Mouse (Mus musculus) heart, adult 2 months (tissue): Measurements from ENCODE around the gene Cwc25.

Source experiments
- CTCF ChIP-seq: fragments of 200-600 bp; IDR thresholded peaks from 2 replicates; pipeline ENCODE4 v1.8.1; 2022; ENCODE audit warnings: antibody characterized with exemption, mild to moderate bottlenecking, moderate library complexity
- EP300 ChIP-seq: fragments of 200-500 bp; IDR thresholded peaks from 2 replicates; pipeline ENCODE4 v1.6.1; 2011; ENCODE audit warnings: low read depth, low read length, control low read depth; ENCODE audit not compliant: insufficient read depth

DNA sequence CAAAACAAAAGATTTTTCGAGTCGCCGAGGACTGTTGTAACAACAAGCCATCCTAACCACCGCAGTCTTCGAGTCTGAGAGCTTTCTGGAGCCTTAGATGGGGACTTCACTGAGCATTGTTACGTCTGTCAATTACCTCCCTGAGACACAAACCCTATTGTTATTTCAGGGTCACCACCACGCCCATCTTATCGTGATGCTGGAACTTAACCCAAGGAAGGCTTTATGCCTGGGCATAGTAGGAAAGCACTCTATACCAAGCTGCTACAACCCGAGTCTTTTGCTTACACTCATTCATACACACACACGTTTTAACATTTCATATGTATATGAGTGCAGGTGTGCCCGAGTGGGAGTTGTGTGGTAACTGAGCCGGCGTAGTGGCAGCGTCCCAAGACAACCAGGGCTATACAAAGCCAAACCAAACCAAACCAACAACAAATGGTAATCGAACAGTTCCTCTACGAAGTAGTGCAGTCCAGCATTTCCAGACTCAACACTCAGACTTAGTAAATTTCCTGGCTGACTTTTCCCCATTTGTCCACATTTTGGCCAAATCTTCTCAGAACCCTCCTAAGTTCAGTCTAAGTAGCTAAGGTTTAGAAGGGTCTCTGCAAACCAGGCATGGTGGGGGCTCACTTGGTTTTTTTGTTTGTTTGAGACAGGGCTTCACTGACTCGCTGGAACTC, 9.6 kb upstream of the Cwc25 start, which contains the start of gene 1700001P01Rik:
- TF ChIP-seq CTCF (no peak), EP300 (no peak)
